In genomic region chr4:116995131-116995797, GRCm38 (mm10) we compare ENCODE assay signal across 1 mouse cellular context.
A peak's percentile ranks its signal among the peaks of the same experiment; 100 is the strongest.
TF ChIP-seq lines count a peak whose summit lies in the region.

Gene Hectd3, plus strand, starts transcription at chr4:116995317.

TF ChIP-seq in CH12.LX, 34 proteins besides CTCF, POLR2A, EP300 and RAD21 (continued from another document):
- TF ChIP-seq MXI1 (IDR thresholded peaks at IDR 0.05; ENCODE audit: low read depth, low read length) (peak; percentile 99), USF1 (IDR thresholded peaks at IDR 0.05; ENCODE audit: low read depth, low read length) (peak; percentile 11), MAX (IDR thresholded peaks at IDR 0.05; ENCODE audit: low read length) (peak; percentile 27; the same call in 1 of the 2 replicates), SIN3A (IDR thresholded peaks at IDR 0.05; ENCODE audit: low read length) (peak; percentile 80), BHLHE40 (IDR thresholded peaks at IDR 0.05; ENCODE audit: low read depth, low read length) (peak; percentile 48; the same call in 1 of the 2 replicates)
TF ChIP-seq in CH12.LX: peak in this region for 8.
